Mouse (Mus musculus) mesoderm, embryonic 11.5 days (tissue): ENCODE measurements around the gene Ubr2.
A peak's percentile ranks its signal among the peaks of the same experiment; 100 is the strongest.

Experiments
- DNase-seq: peaks from one replicate; pipeline ENCODE4 v3.0.0-alpha.2; 2012; ENCODE audit warnings: low read depth, low spot score

Ubr2 gene

GRCm38 (mm10) chr17:46927781-46928180 lies 82.6 kb downstream of the Ubr2 start:
- no peak for DNase-seq

- no peak for DNase-seq
Measured at GRCm38 (mm10) chr17:46926941-46927340, 83.4 kb downstream of the Ubr2 start.

- DNase-seq: no peak
Measured at GRCm38 (mm10) chr17:46926192-46926591, 84.2 kb downstream of the Ubr2 start.

- peak; percentile 56 for DNase-seq
Measured at GRCm38 (mm10) chr17:46920855-46921254, 89.5 kb downstream of the Ubr2 start.

GRCm38 (mm10) chr17:46918951-46919350 lies 91.4 kb downstream of the Ubr2 start:
- peak; percentile 28 for DNase-seq

GRCm38 (mm10) chr17:46915129-46915528 lies 95.2 kb downstream of the Ubr2 start:
- DNase-seq: no peak

- DNase-seq: no peak
Measured at GRCm38 (mm10) chr17:46912331-46912730, 98.0 kb downstream of the Ubr2 start.

- DNase-seq: no peak
Measured at GRCm38 (mm10) chr17:46910186-46910585, 100.2 kb downstream of the Ubr2 start, which contains the start of gene Prph2. Gene Prph2, plus strand, starts transcription at chr17:46910459.

GRCm38 (mm10) chr17:46903876-46904490 lies 106.4 kb downstream of the Ubr2 start:
- peak; percentile 87 for DNase-seq

- no peak for DNase-seq
Measured at GRCm38 (mm10) chr17:46900941-46901340, 109.4 kb downstream of the Ubr2 start.

- DNase-seq: peak; percentile 66
Measured at GRCm38 (mm10) chr17:46897221-46897950, 113.0 kb downstream of the Ubr2 start.

- DNase-seq: no peak
Measured at GRCm38 (mm10) chr17:46895426-46895825, 114.9 kb downstream of the Ubr2 start.

GRCm38 (mm10) chr17:46890843-46891594 lies 119.3 kb downstream of the Ubr2 start:
- DNase-seq: no peak

- DNase-seq: peak; percentile 99
Measured at GRCm38 (mm10) chr17:46890116-46890815, 120.1 kb downstream of the Ubr2 start, which contains the start of gene Tbcc. Gene Tbcc, plus strand, starts transcription at chr17:46890684.

GRCm38 (mm10) chr17:46889450-46890084 lies 120.8 kb downstream of the Ubr2 start:
- DNase-seq: peak; percentile 82

- peak; percentile 72 for DNase-seq
Measured at GRCm38 (mm10) chr17:46888511-46889212, 121.7 kb downstream of the Ubr2 start.

- DNase-seq: no peak
Measured at GRCm38 (mm10) chr17:46885910-46886643, 124.3 kb downstream of the Ubr2 start.

GRCm38 (mm10) chr17:46885218-46885909 lies 125.0 kb downstream of the Ubr2 start:
- no peak for DNase-seq

- DNase-seq: no peak
Measured at GRCm38 (mm10) chr17:46884766-46885165, 125.6 kb downstream of the Ubr2 start.
